Mouse (Mus musculus) kidney, postnatal 14 days (tissue): Measurements from ENCODE around the gene Chrna7.
A peak's percentile ranks its signal among the peaks of the same experiment; 100 is the strongest.

Source experiments
- DNase-seq: peaks from one replicate; pipeline ENCODE4 v3.0.0; 2022; ENCODE audit warnings: mixed read lengths

The Chrna7 gene

GRCm38 (mm10) chr7:63212084-63212723, at the start of gene Chrna7:
Gene Chrna7, minus strand, starts transcription at chr7:63212569.
- peak; percentile 83 for DNase-seq

DNA sequence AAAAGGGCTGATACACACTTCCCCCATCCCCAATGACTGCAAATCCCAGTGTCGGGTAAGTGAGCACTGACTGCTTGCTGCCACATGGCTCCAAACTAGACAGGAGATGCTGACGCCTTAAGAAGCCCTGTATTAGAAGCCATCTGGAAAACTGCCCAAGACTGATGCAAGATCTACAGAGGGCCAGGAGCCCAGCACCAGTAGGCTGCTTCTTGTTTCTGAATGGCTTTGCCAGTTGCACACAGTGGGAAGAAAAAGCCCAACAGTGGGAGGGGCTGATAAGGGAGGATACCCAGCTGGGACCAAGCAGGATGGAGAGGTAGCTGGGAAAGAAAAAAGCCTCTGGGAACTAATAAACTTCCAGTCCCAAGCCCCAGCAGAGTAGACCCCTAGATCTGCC, 37.0 kb upstream of the Chrna7 start:
- DNase-seq, result no peak

- no peak for DNase-seq
Measured at GRCm38 (mm10) chr7:63237852-63238516, 25.6 kb upstream of the Chrna7 start.

DNA sequence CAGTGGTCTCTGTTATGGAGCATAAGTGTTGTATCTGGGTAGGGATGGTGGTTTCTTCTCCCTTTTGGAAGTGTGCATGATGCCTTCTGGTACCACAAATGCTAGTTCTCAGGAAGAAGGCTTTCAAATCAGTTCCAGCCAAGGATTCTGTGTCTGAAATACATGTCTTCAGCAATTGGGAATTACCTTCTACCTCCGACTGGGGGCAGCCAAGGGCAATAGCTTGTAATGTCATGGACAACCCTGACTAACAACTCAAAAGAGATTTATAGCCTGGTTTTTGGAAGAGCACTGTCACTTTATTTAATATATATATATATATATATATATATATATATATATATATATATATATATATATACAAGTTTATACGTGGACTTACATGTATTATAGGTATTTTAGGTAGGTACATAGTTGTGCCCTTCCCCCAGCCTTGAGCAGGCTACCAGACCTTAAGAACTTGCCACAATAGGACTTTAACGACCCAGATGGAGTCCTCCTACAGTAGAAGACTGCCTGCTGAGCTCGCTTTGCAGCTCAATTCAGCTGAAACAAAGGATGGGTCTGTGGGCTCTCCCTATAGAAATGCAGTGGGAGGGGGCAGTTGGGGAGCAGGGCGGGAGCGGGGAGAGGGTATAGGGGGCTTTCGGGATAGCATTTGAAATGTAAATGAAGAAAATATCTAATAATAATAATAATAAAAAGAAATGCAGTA, 12.9 kb upstream of the Chrna7 start:
- DNase-seq, result no peak

DNA sequence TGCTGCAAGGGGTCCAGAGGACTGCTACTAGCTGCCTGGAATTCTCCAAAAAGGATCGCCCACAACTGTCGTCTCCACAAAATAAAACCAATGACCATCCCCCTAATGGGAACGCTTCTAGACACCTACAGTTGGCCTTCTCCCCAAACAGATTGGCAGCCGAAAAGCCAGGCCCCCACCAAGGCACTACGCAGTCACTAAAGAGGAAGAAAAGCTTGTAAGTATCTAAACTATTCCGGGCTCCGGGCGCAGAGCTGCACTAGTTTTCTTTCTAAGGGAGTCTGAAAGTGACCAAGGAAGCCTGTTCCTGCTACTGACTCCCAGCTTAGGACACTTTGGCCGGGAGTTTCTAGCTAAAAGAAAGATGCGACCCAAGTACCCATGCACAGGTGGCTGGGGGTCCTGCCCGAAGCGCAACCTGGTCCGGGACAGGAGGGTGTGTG, 707 bp downstream of the Chrna7 start:
- no peak for DNase-seq

DNA sequence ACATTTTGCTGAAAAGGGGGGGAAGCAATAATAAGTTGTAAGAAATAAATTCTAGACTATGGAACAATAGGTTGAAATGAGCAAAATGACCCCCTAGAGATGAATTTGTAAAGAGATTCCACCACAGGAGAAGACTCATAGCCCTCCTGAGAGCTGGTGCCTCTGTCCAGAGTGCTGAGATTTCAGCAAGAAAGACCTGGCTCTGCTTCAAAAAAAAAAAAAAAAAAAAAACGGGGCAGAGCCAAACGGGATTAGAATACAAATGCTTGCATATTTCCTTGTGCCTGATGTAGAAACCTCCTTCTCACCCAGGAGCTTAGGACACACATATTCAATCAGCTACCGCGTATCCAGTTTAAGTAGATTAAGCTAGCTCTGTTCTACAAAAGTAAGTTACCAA, 2.9 kb downstream of the Chrna7 start:
- DNase-seq, result no peak

DNA sequence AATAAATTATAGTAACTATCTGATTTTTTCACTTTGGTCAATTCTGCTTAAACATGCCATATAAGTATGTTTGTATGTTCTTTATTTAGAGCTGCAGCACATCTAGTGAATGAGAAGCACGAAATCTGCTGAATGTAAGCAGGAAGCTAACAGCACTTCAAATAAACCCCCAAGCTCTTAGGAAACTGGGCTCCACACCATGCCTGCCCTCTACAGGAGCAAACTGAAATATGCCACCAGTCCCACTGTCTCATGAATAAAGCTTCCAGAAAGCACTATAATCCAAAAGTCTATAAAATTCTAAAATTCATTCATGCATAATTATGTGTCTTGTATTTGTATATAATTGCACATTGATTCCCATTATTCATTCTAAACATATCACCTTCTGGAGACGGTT, 5.2 kb downstream of the Chrna7 start:
- DNase-seq, result no peak

GRCm38 (mm10) chr7:63195560-63195959, 16.8 kb downstream of the Chrna7 start:
- DNase-seq, result no peak

- DNase-seq, result no peak
Measured at GRCm38 (mm10) chr7:63189647-63190534, 22.5 kb downstream of the Chrna7 start.

DNA sequence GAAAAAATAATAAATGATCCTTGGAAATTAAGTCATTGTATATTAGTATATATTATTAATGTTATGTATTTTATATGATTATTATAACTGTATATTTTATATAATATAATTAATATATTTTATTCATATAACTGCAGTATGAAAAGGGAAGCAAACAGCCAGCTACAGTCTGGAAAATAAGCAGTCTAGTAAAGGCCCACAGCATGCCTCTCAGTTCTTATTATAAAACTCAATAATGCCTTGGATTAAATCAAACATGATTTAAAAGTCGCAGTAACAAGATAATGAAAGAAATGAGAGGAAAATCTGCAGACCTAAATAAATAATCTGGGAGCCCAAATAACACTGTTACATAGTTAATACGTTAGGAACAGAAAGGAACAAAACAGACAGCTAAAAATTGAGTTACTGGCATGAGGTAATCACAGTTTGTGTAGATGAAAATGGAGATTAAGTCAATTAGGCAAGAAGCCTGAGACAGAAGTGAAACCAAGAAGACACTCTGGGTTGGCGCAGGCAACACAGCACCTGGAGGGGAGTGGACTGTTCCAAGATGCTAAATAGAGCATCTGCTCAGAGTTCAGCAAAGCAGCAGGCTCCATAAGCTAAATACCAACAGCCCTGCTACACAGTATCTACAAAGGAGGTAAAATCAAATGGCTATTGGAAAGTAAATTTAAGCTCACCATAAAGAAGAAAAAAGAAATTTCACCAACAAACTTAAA, 42.1 kb downstream of the Chrna7 start:
- DNase-seq, result no peak

- no peak for DNase-seq
Measured at GRCm38 (mm10) chr7:63164617-63165016, 47.8 kb downstream of the Chrna7 start.

DNA sequence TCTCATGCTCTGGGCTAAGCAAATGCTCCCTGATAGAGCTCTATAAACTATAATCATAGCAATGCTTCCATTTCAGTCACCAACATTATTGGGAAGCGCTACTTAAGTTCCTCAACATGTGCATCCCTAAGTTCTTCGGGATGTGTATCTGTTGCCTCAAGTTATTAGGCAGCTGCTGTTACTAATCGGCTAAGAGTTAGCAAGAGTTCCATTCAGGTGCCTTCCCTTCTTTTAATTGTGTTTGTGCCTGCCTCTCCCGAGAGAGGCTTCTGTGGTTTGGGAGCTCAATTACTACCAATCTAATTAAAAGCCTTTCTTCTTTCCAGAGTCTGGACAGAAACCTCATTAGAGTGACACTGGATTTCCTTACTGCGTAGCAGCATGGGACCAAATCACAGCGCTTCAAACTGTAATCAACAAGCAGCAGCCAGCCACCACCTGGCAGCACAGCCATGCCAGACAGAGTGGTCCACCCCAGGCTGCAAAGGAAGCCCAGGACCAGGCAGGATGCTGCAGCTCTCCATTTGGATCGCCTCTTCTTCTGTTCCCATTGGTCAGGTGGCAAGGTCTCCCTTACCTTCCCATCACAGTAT, 50.0 kb downstream of the Chrna7 start:
- DNase-seq, result no peak

DNA sequence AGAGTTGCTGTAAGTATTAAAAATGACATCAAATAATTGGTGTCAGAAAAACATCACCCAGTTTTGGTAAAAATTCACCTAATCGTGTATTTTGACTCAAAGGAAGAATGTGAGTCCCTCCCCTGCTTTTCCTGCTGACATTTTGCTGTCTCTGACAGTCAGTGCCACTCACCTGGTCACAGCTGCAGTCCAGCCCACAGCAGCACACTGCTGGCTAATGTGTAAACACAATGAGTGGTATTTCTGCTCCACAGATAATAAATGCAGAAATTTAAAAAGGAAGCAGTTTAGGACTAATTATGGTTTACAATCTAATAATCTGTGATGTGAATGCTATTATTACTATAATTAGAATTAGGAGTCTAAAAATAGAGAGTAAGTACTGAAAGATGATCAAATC, 59.1 kb downstream of the Chrna7 start:
- DNase-seq, result no peak

DNA sequence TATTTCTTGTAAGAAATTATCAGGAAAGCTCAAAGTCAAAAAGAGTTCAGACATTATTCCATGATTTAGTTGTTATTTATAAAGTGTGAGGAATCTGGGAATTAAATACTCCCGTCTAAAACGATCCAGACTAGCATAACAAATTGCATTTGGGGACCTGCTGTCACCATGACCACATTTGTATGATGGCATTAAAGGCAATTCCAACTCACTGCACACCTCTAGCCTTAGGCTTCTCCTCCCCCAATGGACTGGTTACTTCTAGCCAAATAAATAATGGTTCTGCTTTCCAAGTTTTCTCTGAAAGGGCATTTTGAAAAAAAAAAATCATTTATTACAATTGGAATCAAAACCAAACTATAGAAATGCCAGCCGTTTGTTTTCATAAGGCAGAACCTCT, 63.6 kb downstream of the Chrna7 start:
- DNase-seq, result no peak

DNA sequence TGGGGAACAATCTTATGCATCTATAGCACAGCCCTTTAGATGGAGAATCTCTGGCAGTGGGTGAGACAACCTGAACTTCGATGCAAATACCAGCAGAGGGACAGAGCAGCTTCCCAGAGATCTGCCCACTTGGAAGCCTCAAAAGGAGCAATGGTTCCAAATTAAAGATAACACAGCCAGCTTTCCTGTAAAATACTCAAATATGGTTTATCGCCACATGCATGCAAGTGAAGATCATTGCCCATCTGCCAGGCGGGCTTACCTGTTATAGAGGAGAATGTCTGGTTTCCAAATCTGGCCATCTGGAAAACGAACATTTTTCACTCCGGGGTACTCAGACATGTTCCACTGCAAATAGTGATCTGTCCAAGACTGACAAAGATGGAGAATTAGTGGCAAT, 64.0 kb downstream of the Chrna7 start:
- DNase-seq, result no peak

- DNase-seq, result no peak
Measured at GRCm38 (mm10) chr7:63122547-63122946, 89.8 kb downstream of the Chrna7 start.

DNA sequence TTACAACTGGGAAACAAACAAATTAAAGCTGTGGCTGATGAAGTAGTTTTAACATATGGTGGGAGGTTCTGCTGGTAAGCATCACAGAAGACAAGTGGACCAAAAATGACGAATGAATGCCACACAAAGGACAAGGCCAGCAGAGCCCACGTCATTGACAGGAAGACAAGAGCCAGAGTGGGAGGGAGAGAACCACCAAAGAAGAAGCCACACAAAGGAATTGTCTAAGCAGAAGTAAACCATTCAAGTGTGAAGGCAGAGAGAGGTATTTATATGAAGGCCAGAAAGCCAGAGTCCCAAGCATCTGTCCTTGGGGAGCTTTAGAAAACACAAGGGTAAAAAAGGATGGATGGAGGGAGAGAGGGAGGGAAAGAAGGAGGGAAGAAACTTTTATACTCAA, 98.7 kb downstream of the Chrna7 start:
- no peak for DNase-seq

DNA sequence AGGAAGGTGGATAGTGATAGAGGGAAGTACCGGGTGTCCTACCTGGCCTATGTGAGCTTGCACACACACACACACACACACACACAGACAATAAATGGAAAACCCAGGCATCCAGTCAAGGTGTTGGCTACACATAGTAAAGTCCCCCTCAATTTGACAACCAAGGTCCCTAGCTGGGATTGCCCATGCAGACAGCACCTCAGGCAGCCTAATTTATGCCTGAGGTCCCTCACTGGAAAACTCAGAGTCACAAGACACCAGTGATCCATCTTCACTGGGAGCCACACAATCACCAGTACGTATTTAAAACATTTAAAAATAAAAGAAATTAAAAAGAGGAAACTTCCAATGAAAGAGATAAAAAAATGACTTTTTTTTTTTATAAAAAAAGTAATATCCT, 99.1 kb downstream of the Chrna7 start:
- DNase-seq, result no peak

GRCm38 (mm10) chr7:63109348-63109747, 103.0 kb downstream of the Chrna7 start:
- no peak for DNase-seq

DNA sequence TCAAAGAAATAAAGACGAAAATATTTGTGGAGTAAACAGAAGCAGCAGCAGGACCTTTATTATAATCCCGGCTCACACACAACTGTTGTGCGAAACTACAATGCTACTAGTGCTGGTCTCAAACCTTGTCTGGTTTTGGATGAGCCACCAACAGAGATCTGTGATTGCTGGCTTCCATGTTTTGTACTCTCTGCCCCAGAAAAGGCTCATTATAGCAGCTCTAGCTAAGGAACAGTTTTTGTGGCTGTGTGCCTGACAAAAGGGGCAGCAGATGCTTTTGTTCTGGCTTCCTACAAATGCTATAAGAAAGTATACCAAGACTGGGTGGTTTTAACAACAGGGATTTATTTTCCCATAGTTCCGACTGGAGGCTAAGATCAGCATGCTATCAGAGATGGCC, 126.4 kb downstream of the Chrna7 start:
- DNase-seq, result no peak

GRCm38 (mm10) chr7:63084351-63085003, 127.9 kb downstream of the Chrna7 start:
- DNase-seq, result no peak
